Mouse (Mus musculus) CH12.LX (cell line): ENCODE results near the gene Ppp1r3f. TPM values are rescaled to one million over a fixed set of nuclear protein-coding genes. Genes with fewer than 3 reads are reported as not detected.
A peak's percentile ranks its signal among the peaks of the same experiment; 100 is the strongest.

ENCODE experiments used
- DNase-seq: peaks from one replicate; pipeline ENCODE4 v3.0.0-alpha.2; 2013; ENCODE audit errors: extremely low read depth
- H3K27ac ChIP-seq: 2 replicates; pipeline ENCODE4 v1.5.1; 2012; ENCODE audit warnings: low read depth, mild to moderate bottlenecking, control low read depth, moderate library complexity; ENCODE audit not compliant: insufficient read depth
- H3K27me3 ChIP-seq: replicated peaks from 2 replicates; pipeline ENCODE3; 2012; ENCODE audit warnings: inconsistent platforms
- H3K36me3 ChIP-seq, 2 experiments: replicated peaks in 1 of 2; 2 replicates each; pipeline versions ENCODE3 to v1.6.1; 2012; ENCODE audit warnings: inconsistent platforms in 1 of 2, low read length in 1 of 2, mild to moderate bottlenecking in 1 of 2, mixed read lengths in 1 of 2, moderate library complexity in 1 of 2; ENCODE audit not compliant: control insufficient read depth in 1 of 2, insufficient read depth in 1 of 2
- H3K4me1 ChIP-seq, 2 experiments: 2 replicates each; pipeline ENCODE4 v1.6.1; 2012; ENCODE audit warnings: inconsistent platforms in 1 of 2, moderate library complexity in 1 of 2; ENCODE audit not compliant: insufficient read depth in 2 of 2, control insufficient read depth in 1 of 2
- H3K4me2 ChIP-seq: 2 replicates; pipeline ENCODE4 v1.6.1; 2012; ENCODE audit warnings: low read depth, mild to moderate bottlenecking, control low read depth; ENCODE audit not compliant: poor library complexity, insufficient read depth, severe bottlenecking
- H3K4me3 ChIP-seq, 3 experiments: fragments of 150-350 bp in 1 of 3; sonication (generic) in 1 of 3; replicated peaks in 1 of 3; 2 replicates each; pipeline versions ENCODE3 to v1.5.1; 2011 to 2012; ENCODE audit warnings: low read depth in 2 of 3, low read length in 2 of 3, mild to moderate bottlenecking in 2 of 3, moderate library complexity in 2 of 3, control low read depth in 1 of 3, improper control_type of control experiment in 1 of 3, inconsistent platforms in 1 of 3, mixed read lengths in 1 of 3; ENCODE audit not compliant: poor library complexity in 1 of 3
- H3K79me2 ChIP-seq: replicated peaks from 2 replicates; pipeline ENCODE4 v1.6.1; 2012; ENCODE audit warnings: mild to moderate bottlenecking, moderate library complexity; ENCODE audit not compliant: control insufficient read depth, poor library complexity, insufficient read depth, severe bottlenecking; ENCODE audit errors: extremely low read depth
- H3K9ac ChIP-seq: 2 replicates; pipeline ENCODE4 v1.6.1; 2012; ENCODE audit warnings: low read depth, mild to moderate bottlenecking, control low read depth, moderate library complexity; ENCODE audit not compliant: insufficient read depth
- H3K9me3 ChIP-seq: replicated peaks from 2 replicates; pipeline ENCODE3; 2012; ENCODE audit warnings: low read length, inconsistent platforms, mixed read lengths
- BHLHE40 ChIP-seq: IDR thresholded peaks from 2 replicates; pipeline ENCODE4 v1.6.1; 2011; ENCODE audit warnings: mild to moderate bottlenecking, low read depth, low read length, improper control_type of control experiment
- CTCF ChIP-seq, 2 experiments: IDR thresholded peaks in 1 of 2; conservative IDR thresholded peaks in 1 of 2; 2 replicates each; pipeline ENCODE4 v1.5.1; 2011 to 2012; ENCODE audit warnings: low read depth in 2 of 2, low read length in 2 of 2, improper control_type of control experiment in 1 of 2, inconsistent platforms in 1 of 2, mild to moderate bottlenecking in 1 of 2, moderate library complexity in 1 of 2
- E2F4 ChIP-seq: IDR thresholded peaks from 2 replicates; pipeline ENCODE4 v1.6.1; 2011; ENCODE audit warnings: low read depth, low read length, improper control_type of control experiment; ENCODE audit not compliant: insufficient replicate concordance
- ELF1 ChIP-seq: IDR thresholded peaks from 2 replicates; pipeline ENCODE4 v1.6.1; 2014; ENCODE audit warnings: low read depth, mild to moderate bottlenecking, inconsistent platforms, low read length, improper control_type of control experiment
- GABPA ChIP-seq: IDR thresholded peaks from 2 replicates; pipeline ENCODE4 v1.6.1; 2012; ENCODE audit warnings: low read depth, low read length, improper control_type of control experiment, inconsistent platforms; ENCODE audit not compliant: insufficient replicate concordance
- HCFC1 ChIP-seq: IDR thresholded peaks from 2 replicates; pipeline ENCODE4 v1.6.1; 2012; ENCODE audit warnings: low read depth, mild to moderate bottlenecking, inconsistent platforms, low read length, improper control_type of control experiment
- IRF4 ChIP-seq: IDR thresholded peaks from 2 replicates; pipeline ENCODE4 v1.6.1; 2014; ENCODE audit warnings: low read depth, mild to moderate bottlenecking, inconsistent platforms, low read length, improper control_type of control experiment
- JUND ChIP-seq: conservative IDR thresholded peaks from 2 replicates; pipeline ENCODE4 v1.6.1; 2011; ENCODE audit warnings: low read depth, low read length, improper control_type of control experiment
- KAT2A ChIP-seq: IDR thresholded peaks from 2 replicates; pipeline ENCODE4 v1.6.1; 2012; ENCODE audit warnings: low read length, improper control_type of control experiment, inconsistent platforms; ENCODE audit not compliant: insufficient replicate concordance
- MAFK ChIP-seq: IDR thresholded peaks from 2 replicates; pipeline ENCODE4 v1.6.1; 2011; ENCODE audit warnings: low read length, improper control_type of control experiment; ENCODE audit not compliant: insufficient replicate concordance
- MAX ChIP-seq: IDR thresholded peaks from 2 replicates; pipeline ENCODE4 v1.6.1; 2011; ENCODE audit warnings: low read length, improper control_type of control experiment
- MAZ ChIP-seq: IDR thresholded peaks from 2 replicates; pipeline ENCODE4 v1.6.1; 2012; ENCODE audit warnings: low read depth, mild to moderate bottlenecking, inconsistent platforms, low read length, improper control_type of control experiment, moderate library complexity
- MEF2A ChIP-seq: IDR thresholded peaks from 2 replicates; pipeline ENCODE4 v1.6.1; 2014; ENCODE audit warnings: low read depth, mild to moderate bottlenecking, inconsistent platforms, low read length, improper control_type of control experiment, borderline replicate concordance
- MYC ChIP-seq: IDR thresholded peaks from 2 replicates; pipeline ENCODE4 v1.6.1; 2011; ENCODE audit warnings: low read depth, mild to moderate bottlenecking, improper control_type of control experiment, low read length
- NRF1 ChIP-seq: IDR thresholded peaks from 2 replicates; pipeline ENCODE4 v1.6.1; 2014; ENCODE audit warnings: low read depth, mild to moderate bottlenecking, inconsistent platforms, low read length, improper control_type of control experiment, moderate library complexity
- POLR2A ChIP-seq: IDR thresholded peaks from 2 replicates; pipeline ENCODE4 v1.6.1; 2011; ENCODE audit warnings: low read depth, mild to moderate bottlenecking, improper control_type of control experiment, low read length
- RCOR1 ChIP-seq: conservative IDR thresholded peaks from 2 replicates; pipeline ENCODE4 v1.6.1; 2012; ENCODE audit warnings: low read depth, mild to moderate bottlenecking, inconsistent platforms, low read length, improper control_type of control experiment
- SIN3A ChIP-seq: IDR thresholded peaks from 2 replicates; pipeline ENCODE4 v1.6.1; 2012; ENCODE audit warnings: low read length, improper control_type of control experiment, inconsistent platforms
- SMC3 ChIP-seq: IDR thresholded peaks from 2 replicates; pipeline ENCODE4 v1.6.1; 2011; ENCODE audit warnings: low read depth, low read length, improper control_type of control experiment
- TBP ChIP-seq: conservative IDR thresholded peaks from 2 replicates; pipeline ENCODE4 v1.6.1; 2011; ENCODE audit warnings: low read depth, low read length, improper control_type of control experiment
- TCF12 ChIP-seq: IDR thresholded peaks from 2 replicates; pipeline ENCODE4 v1.6.1; 2014; ENCODE audit warnings: low read depth, mild to moderate bottlenecking, inconsistent platforms, low read length, improper control_type of control experiment
- USF1 ChIP-seq: IDR thresholded peaks from 2 replicates; pipeline ENCODE4 v1.6.1; 2014; ENCODE audit warnings: low read depth, mild to moderate bottlenecking, inconsistent platforms, low read length, improper control_type of control experiment
- USF2 ChIP-seq: conservative IDR thresholded peaks from 2 replicates; pipeline ENCODE4 v1.6.1; 2011; ENCODE audit warnings: low read depth, low read length, improper control_type of control experiment
- ZKSCAN1 ChIP-seq: IDR thresholded peaks from 2 replicates; pipeline ENCODE4 v1.6.1; 2012; ENCODE audit warnings: low read depth, inconsistent platforms, low read length, improper control_type of control experiment, borderline replicate concordance
- ZMIZ1 ChIP-seq: IDR thresholded peaks from 2 replicates; pipeline ENCODE4 v1.6.1; 2012; ENCODE audit warnings: low read depth, mild to moderate bottlenecking, inconsistent platforms, low read length, improper control_type of control experiment
- ZNF384 ChIP-seq: IDR thresholded peaks from 2 replicates; pipeline ENCODE4 v1.6.1; 2012; ENCODE audit warnings: low read depth, low read length, improper control_type of control experiment, inconsistent platforms
- dilution Hi-C: fragments of 300-500 bp; cut with MboI; formaldehyde crosslinking; loops from 2 replicates; pipeline ENCODE4 v1.14.3; 2020; ENCODE audit warnings: low sequenced_read_pairs; ENCODE audit not compliant: extremely low pct_unique_long_range_greater_than_20kb, extremely low pct_ligation_motif_present
- in situ Hi-C: fragments of 300-500 bp; cut with MboI; formaldehyde crosslinking; loops from 3 replicates; pipeline ENCODE4 v1.14.3; 2019; ENCODE audit warnings: low sequenced_read_pairs, low pct_ligation_motif_present, low pct_unique_long_range_greater_than_20kb, mixed read lengths
- polyA plus RNA-seq: library from polyadenylated mRNA; unstranded; fragments of >175 nt; gene quantifications from 2 replicates; pipeline ENCODE4 v1.2.1, GENCODE M21; 2012; ENCODE audit warnings: low read depth; ENCODE audit not compliant: insufficient read length
- total RNA-seq, 2 experiments: library from RNA; depleted of rRNA; stranded (reverse); fragments of 300-350 nt in 1 of 2; fragments of >200 nt in 1 of 2; gene quantifications; 2 replicates each; pipeline ENCODE4 v1.2.3; 2012 to 2014

Ppp1r3f gene
- total and polyA plus RNA-seq, 3 experiments = 0.13 to 0.57 (median 0.51) TPM

DNA sequence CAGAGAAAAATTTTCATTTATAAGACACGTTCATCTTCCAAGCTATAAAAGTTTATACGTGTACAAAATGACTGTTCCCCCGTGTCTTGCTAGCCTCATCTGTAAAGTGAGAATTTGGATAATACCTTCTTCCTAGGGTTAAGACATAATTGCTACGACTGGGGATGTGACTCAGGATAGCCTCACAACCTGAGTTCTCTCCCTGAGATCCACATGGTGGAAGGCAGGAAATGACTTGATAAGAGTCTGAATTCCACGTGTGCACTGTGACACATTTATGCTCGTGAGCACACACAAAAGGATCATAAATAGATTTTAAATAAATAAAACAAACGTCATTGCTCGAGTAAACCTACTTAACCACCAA is 31.5 kb upstream of the Ppp1r3f start:
- Histone ChIP-seq H3K36me3 (peaks cover 5 to 26% of the 10 kb centered on the region in 2 experiments), H3K27ac (no peak overlapping the region), H3K9me3 (no peaks in the 10 kb centered on the region), H3K4me2 (peak overlapping the region; percentile 63; the same call in 1 of the 2 replicates), H3K9ac (no peak overlapping the region), H3K79me2 (peaks cover 3% of the 10 kb centered on the region; the same call in 1 of the 2 replicates), H3K4me1 (peaks cover 3 to 12% of the 10 kb centered on the region in 2 experiments; a peak in 3 of 4 replicates), H3K4me3 (peak overlapping the region in 1 of 3 experiments; percentile 59), H3K27me3 (peaks cover 5% of the 10 kb centered on the region)
- dilution Hi-C loops = no loop called here
- DNase-seq = no peak
- no peak for TF ChIP-seq ZKSCAN1
- TF ChIP-seq JUND = no peak
- no peak for TF ChIP-seq SMC3
- no peak for TF ChIP-seq E2F4
- 0 out of 2 replicates have a peak, but pooled peaks have one; percentile 31 for TF ChIP-seq ZMIZ1
- TF ChIP-seq MAZ = no peak
- TF ChIP-seq SIN3A = 0 out of 2 replicates have a peak, but pooled peaks have one; percentile 0
- TF ChIP-seq MEF2A = no peak
- TF ChIP-seq USF1 = no peak
- TF ChIP-seq HCFC1 = no peak
- in situ Hi-C loops = no loop called here

DNA sequence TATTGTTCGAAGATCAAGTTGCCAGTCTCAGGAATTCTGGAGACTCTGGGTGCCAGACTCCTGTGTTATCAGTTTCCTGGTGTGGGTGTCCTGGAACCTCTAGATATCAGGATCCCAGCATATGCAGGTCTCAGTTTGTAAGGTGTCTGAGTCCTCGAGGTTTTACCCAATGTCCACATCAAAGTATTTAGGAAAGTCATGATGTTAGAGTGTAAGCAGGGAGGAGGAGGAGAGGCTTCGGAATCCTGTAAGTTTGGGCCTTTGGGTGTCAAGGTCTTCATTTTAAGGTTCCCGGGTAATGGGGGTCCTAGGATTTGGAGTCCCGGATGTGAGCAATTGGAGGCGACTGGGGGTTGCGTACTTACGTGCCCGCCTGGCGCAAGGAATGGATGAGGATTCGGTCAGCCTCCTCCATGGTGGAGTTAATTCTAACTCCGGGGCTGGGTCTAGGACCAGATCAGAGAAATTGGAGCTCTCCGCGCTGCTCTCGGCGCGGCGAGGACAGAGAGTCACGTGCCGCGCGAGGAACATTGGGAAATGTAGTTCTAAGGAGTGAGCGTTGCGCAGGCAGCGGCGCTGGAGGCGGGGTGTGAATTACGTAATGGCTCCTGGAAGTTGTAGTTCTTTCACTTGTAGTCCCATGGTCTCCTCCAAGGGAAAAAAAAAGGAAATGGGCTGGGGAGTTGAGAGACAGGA is 30.9 kb upstream of the Ppp1r3f start, which contains the start of gene Ccdc22:
TSS of gene Ccdc22 (minus strand) at position 639 of the 696 bp plus-strand sequence.
- H3K4me2 ChIP-seq = peak within 1 kb of the TSS; percentile 83
- in situ Hi-C loops = no loop called here
- peaks cover 3 to 12% of the 10 kb centered on the region in 2 experiments; a peak in 3 of 4 replicates for H3K4me1 ChIP-seq
- H3K9ac ChIP-seq = peak within 1 kb of the TSS; percentile 81
- H3K79me2 ChIP-seq = peaks cover 3% of the 10 kb centered on the region; the same call in 1 of the 2 replicates
- H3K36me3 ChIP-seq = peaks cover 10 to 31% of the 10 kb centered on the region in 2 experiments
- H3K27me3 ChIP-seq = peaks cover 5% of the 10 kb centered on the region
- peak within 1 kb of the TSS; percentile 52 to 63 (median 59) for H3K4me3 ChIP-seq
- H3K9me3 ChIP-seq = no peaks in the 10 kb centered on the region
- H3K27ac ChIP-seq = no peak within 1 kb of the TSS
- dilution Hi-C loops = no loop called here
- TF ChIP-seq MAZ (no peak), MAX (peak; percentile 92), NRF1 (peak; percentile 73), USF2 (peak; percentile 88), HCFC1 (peak; percentile 99), SIN3A (peak; percentile 55; the same call in 1 of the 2 replicates), POLR2A (peak; percentile 53; the same call in 1 of the 2 replicates), RCOR1 (no peak), ZNF384 (peak; percentile 65), IRF4 (peak; percentile 64; the same call in 1 of the 2 replicates), ELF1 (peak; percentile 35; the same call in 1 of the 2 replicates), E2F4 (no peak), GABPA (peak; percentile 8; the same call in 1 of the 2 replicates), ZKSCAN1 (no peak), MAFK (no peak), TBP (no peak), MYC (0 out of 2 replicates have a peak, but pooled peaks have one; percentile 31), BHLHE40 (peak; percentile 97), TCF12 (peak; percentile 45; the same call in 1 of the 2 replicates), CTCF (conservative IDR thresholded peaks at IDR 0.05 in 1 of 2, IDR thresholded peaks at IDR 0.05 in 1 of 2; ENCODE audit: low read depth in 2 of 2, low read length in 2 of 2) (no peak), USF1 (peak; percentile 94), KAT2A (peak; percentile 88; the same call in 1 of the 2 replicates)
- DNase-seq = peak; percentile 80
